Mouse (Mus musculus) olfactory bulb, adult 2 months (tissue): ENCODE measurements at regions not wholly inside any gene's neighbourhood (a gene's known extent, or its start where the extent isn't known, plus 50 kb on each side); places are given as distances from the start of the nearest gene placed in this dataset.

Experiments used
- CTCF ChIP-seq: fragments of 200-500 bp; IDR thresholded peaks from 2 replicates; pipeline ENCODE4 v1.5.1; 2012; ENCODE audit warnings: low read depth, mild to moderate bottlenecking, low read length, moderate library complexity; ENCODE audit not compliant: insufficient read depth
- POLR2A ChIP-seq: fragments of 200-500 bp; IDR thresholded peaks from 2 replicates; pipeline ENCODE4 v1.6.1; 2012; ENCODE audit warnings: mild to moderate bottlenecking, low read depth, low read length, moderate library complexity; ENCODE audit not compliant: insufficient read depth

- no peak for TF ChIP-seq POLR2A
- TF ChIP-seq CTCF: no peak
These were observed 475.9 kb upstream of the Fam92a start for GRCm38 (mm10) chr4:12647732-12648131.
